Mouse (Mus musculus): ENCODE measurements at regions not wholly inside any gene's neighbourhood (a gene's known extent, or its start where the extent isn't known, plus 50 kb on each side); places are given as distances from the start of the nearest gene placed in this dataset.
"Not testable (repeated sequence)": the region's sequence is repeated elsewhere in the genome, so short reads cannot be mapped to it uniquely, and the experiment has no call there.

GRCm38 (mm10) chr14:104410730-104411129, 57.1 kb downstream of the Pou4f1 start:
- no peak for DNase-seq (ENCODE audit: low spot score)

DNA sequence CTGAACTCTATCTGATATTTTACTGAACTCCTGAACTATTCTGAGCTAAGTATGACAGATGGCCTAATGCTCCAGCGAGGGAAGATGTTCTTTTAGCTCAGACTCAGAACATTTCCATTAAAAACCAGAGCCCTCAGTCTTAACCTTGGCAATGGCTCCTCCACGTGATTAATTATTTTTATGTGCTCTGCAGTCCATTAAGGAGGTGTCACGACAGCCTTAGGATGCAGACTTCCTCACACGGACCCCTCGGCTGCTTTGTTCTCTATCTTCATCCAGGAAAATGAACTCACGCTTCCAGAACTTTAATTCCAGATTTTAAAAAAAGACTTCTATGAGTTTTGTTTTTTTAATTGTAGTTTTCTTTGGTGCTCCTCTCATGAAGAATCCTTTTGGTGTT, 57.5 kb downstream of the Pou4f1 start:
- DNase-seq (ENCODE audit: low spot score) = no peak

DNA sequence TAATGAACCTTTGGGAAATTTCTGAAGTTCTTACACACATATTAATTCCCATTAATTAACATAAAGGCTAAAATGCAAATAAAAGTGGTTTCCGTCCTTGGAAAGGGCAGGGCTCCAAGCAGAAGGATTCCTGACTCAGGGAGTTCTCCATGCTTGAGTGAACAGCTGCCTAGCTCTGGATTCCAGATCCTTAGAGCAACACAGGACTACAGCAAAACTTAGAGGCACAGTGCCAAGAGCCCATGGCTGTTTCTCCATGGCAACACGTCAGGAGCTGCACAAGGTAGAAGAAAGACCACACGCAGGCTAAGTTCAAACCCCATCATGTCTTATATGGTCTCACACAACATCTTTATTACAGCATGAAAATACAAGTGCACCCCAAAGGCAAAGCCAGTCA, 61.7 kb downstream of the Pou4f1 start:
- DNase-seq (ENCODE audit: low spot score) = no peak

GRCm38 (mm10) chr14:104389297-104390071, 78.3 kb downstream of the Pou4f1 start:
- no peak for DNase-seq (ENCODE audit: low spot score)

- no peak for DNase-seq (ENCODE audit: low spot score)
These were observed 78.9 kb downstream of the Pou4f1 start for GRCm38 (mm10) chr14:104388879-104389278.

DNA sequence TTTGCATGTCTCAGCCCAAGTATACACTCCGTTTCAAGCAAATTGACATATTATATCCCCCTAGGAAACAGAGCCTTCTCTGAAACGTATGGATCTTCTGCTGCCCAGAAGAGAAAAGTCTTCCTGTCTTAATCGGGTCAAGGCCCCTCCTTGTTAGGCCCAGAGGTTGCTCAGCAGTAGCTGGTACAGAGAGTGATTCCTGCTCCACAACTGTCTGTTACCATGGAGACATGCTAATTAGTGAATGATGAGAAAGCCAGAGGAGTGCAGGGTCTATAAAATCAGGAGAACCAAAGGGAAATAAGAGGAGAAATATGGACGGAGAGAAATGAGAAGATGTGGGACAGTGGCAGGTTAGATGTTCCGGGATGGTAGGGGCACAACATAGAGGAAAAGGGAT, 86.8 kb downstream of the Pou4f1 start:
- no peak for DNase-seq (ENCODE audit: low spot score)

DNA sequence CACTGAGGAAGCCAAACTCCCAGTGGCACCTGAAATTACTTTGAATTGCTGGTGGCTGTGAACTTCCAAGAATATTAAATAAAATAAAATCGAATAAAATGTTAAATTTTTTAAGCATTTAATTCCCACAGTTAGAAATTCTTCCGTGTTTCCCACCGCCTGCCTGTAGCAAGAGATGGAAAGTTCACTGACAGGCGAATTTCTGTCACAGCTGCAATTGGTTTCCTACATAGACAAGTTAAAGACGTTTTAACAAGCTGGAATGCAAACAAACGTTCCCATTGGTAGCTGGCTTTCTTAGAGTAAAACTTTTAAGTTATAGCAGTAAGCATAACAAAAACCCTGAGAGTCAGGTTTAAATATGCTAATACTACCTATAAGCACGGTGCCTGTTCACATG, 95.0 kb downstream of the Pou4f1 start:
- no peak for DNase-seq (ENCODE audit: low spot score)

GRCm38 (mm10) chr14:104356636-104357035, 111.2 kb downstream of the Pou4f1 start:
- no peak for DNase-seq (ENCODE audit: low spot score)

DNA sequence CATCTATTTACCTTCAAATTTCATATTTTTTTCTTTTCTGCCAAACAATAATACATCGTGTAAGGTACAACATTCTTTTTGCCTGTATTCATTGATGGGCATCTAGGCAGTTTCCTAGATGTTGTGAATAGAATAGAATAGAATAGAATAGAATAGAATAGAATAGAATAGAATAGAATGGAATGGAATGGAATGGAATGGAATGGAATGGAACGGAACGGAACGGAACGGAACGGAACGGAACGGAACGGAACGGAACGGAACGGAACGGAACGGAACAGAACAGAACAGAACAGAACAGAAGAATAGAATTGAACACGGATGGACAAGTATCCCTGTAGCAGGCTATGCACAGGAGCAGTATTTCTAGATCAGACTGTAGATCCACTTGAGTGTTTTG, 131.0 kb downstream of the Pou4f1 start:
- DNase-seq (ENCODE audit: low spot score) = not testable (repeated sequence)

GRCm38 (mm10) chr14:104326089-104326488, 141.7 kb downstream of the Pou4f1 start:
- no peak for DNase-seq (ENCODE audit: low spot score)

DNA sequence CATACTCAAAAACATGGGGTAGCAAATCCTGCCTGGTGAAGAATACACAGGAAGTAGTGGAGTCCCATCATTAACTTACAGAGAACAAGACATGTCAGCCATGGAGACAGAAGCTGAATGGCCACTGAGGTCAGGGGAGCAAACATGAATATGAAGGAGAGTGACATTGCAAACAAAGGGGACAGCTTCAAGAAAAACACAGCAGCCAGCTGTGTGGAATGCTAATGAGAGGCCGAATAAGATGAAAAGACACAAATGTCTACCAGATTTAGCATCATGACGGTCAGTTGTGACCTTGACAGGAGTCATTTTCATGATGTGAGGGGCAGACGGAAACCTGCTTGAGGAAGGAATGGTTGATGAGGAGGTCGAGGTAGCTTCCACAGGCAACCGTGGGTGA, 167.7 kb downstream of the Pou4f1 start:
- DNase-seq (ENCODE audit: low spot score) = no peak

GRCm38 (mm10) chr14:104298312-104298711, 169.5 kb downstream of the Pou4f1 start:
- DNase-seq (ENCODE audit: low spot score) = no peak

GRCm38 (mm10) chr14:104297316-104298311, 170.2 kb downstream of the Pou4f1 start:
- DNase-seq (ENCODE audit: low spot score) = no peak

- no peak for DNase-seq (ENCODE audit: low spot score)
These were observed 174.0 kb downstream of the Pou4f1 start for GRCm38 (mm10) chr14:104293814-104294213.

GRCm38 (mm10) chr14:104293147-104293546, 174.7 kb downstream of the Pou4f1 start:
- no peak for DNase-seq (ENCODE audit: low spot score)

DNA sequence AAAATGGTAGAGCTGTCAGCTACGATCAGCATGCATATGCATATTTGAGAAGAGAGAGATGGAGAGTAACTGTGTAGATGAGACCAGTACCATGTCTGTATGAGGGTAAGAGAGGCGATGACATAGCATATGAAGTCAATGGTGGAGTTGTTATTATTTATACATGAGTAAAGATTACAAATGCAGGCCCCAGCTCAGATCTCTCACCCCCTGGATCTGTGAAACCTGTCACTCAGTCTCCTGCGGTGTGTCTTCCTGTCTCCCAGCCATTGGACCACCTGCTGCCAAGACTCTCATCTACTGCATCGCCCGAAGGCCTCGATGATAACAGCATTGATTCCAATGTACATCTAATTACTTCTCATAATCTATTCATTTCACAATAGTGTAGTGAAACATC, 187.4 kb downstream of the Pou4f1 start:
- no peak for DNase-seq (ENCODE audit: low spot score)

GRCm38 (mm10) chr14:104279890-104280289, 187.9 kb downstream of the Pou4f1 start:
- DNase-seq (ENCODE audit: low spot score) = no peak

GRCm38 (mm10) chr14:104274752-104275151, 193.0 kb downstream of the Pou4f1 start:
- no peak for DNase-seq (ENCODE audit: low spot score)

DNA sequence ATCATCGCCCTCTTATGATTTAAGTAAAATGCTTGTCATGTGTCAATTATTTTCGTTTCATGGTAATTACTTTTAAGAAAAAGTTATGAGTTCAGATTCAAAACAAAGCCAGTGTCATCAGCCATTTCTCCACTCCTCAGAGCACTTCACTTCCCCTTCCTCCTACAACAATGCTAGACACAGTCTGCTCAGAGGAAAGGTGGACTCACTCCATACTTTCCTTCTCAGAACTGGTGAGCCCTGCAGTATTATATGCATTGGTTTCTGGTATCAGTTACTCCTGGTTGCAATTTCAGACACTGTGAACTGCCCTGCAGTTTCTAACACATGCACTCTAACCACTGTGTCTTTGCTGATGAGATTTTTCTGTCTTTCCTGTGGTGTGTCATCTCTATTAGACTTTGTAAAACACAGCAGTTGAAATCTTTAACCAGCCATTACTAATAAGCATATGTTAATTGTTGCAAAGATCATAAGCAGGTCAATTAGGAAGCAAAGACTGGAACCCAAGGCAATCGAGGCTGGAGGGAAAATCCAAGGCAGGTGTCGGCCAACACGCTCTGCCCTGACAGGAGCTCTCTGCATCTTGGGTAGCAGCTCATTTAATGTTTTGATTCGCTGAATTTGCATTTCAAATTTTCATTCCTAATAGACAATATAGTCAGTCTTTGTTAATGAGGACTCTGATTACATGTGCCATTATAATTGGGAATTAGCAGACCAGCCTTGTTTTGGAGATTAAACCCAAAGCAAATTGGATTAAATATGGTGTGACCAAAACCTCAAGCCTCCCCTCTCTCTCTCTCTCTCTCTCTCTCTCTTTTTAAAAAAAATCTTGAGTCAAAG, 202.7 kb downstream of the Pou4f1 start:
- DNase-seq (ENCODE audit: low spot score) = no peak

DNA sequence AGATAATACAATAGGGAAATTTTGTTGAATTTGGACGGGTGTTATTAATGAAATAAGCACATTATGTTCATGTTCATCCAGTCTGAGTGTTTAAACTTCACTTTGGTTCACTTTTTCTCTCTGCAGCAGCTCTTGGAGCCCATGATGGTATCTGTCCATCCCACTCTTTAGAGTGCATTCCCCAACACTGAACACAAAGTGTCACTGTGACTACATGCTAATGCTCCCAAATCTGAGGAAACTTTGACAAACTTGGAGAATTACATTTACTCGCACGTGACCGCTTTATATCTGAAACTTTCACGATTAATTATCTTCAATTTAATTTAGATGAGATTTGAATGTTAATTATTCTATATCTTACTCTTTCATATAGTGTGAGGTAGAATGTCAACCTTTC, 250.8 kb downstream of the Pou4f1 start:
- DNase-seq (ENCODE audit: low spot score) = no peak

DNA sequence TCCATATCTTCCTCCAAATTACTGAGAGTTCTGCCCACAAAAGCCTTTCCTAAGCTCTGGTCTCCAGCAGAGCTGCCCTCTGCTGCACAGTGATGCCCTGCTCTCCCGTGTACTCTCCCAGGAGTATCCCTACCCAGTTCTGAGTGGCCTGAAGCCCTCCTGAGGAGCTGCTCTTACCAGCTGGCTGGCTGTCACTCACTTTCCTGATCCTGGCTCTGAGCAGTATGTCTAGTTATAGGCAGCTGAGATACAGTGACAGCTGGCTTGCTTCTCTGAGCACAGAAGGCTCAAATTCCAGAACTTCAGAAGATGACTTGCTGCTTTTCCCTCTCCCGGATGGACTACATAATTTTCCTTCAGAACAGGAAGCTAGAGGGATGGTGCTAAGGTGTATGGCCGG, 257.1 kb downstream of the Pou4f1 start:
- no peak for DNase-seq (ENCODE audit: low spot score)

- DNase-seq (ENCODE audit: low spot score) = no peak
These were observed 258.9 kb downstream of the Pou4f1 start for GRCm38 (mm10) chr14:104208855-104209254.
